In genomic region chr1:74027559-74028091, GRCm38 (mm10) we compare ENCODE assay signal across 8 mouse cellular contexts.
DNase-seq lines count a peak whose midpoint lies in the region; ATAC-seq and TF ChIP-seq lines count a peak whose summit lies in the region.

No protein-coding gene starts in this region.

- 33% methylated on average over 11 of the region's 11 CpGs for WGBS in hindbrain, postnatal 0 days
- 46% methylated on average over 11 of the region's 11 CpGs for WGBS in liver, embryonic 12.5 days (ENCODE audit: insufficient replicate concordance)

- H3K36me3 ChIP-seq in hindbrain, postnatal 0 days (ENCODE audit: insufficient read depth, low read length) = no peaks in the 10 kb centered on the region
- H3K36me3 ChIP-seq in liver, embryonic 12.5 days = no peaks in the 10 kb centered on the region

- DNase-seq in adrenal gland, adult (ENCODE audit: inconsistent age in 2 of 2, low spot score in 1 of 2) = peak; percentile 91 to 96
- DNase-seq in adrenal gland, postnatal 4 days (ENCODE audit: low spot score in 2 of 2) = no peak
- peak; percentile 85 for DNase-seq in adrenal gland, postnatal 10 days
- peak; percentile 69 for DNase-seq in gastrocnemius, postnatal 10 days
- peak; percentile 54 for DNase-seq in hindbrain, postnatal 0 days (ENCODE audit: low spot score)
- DNase-seq in skeletal muscle tissue, adult 2 months (ENCODE audit: low read depth, low spot score) = peak; percentile 77
- no peak for DNase-seq in spleen, adult 18-20 months

- H3K27ac ChIP-seq in hindbrain, postnatal 0 days = peak overlapping the region; percentile 65
- peak overlapping the region; percentile 2; the same call in 1 of the 2 replicates for H3K27ac ChIP-seq in liver, embryonic 12.5 days

- TF ChIP-seq CTCF in hindbrain, postnatal 0 days (IDR thresholded peaks at IDR 0.05; ENCODE audit: low read depth) = no peak

- no peaks in the 10 kb centered on the region for H3K9me3 ChIP-seq in hindbrain, postnatal 0 days (ENCODE audit: low read length)
- H3K9me3 ChIP-seq in liver, embryonic 12.5 days (replicated peaks) = no peaks in the 10 kb centered on the region

- peaks cover 20% of the 10 kb centered on the region for H3K4me1 ChIP-seq in hindbrain, postnatal 0 days (ENCODE audit: insufficient read depth, low read length)
- H3K4me1 ChIP-seq in liver, embryonic 12.5 days = peaks cover 64% of the 10 kb centered on the region

- no peak overlapping the region for H3K4me2 ChIP-seq in hindbrain, postnatal 0 days (ENCODE audit: low read depth, low read length)
- no peak overlapping the region for H3K4me2 ChIP-seq in liver, embryonic 12.5 days

- no peaks in the 10 kb centered on the region for H3K27me3 ChIP-seq in hindbrain, postnatal 0 days (ENCODE audit: insufficient read depth, low read length)
- peaks cover 5% of the 10 kb centered on the region; the same call in 1 of the 2 replicates for H3K27me3 ChIP-seq in liver, embryonic 12.5 days (replicated peaks)

- H3K9ac ChIP-seq in hindbrain, postnatal 0 days (replicated peaks; ENCODE audit: low read length) = no peak overlapping the region
- H3K9ac ChIP-seq in liver, embryonic 12.5 days = no peak overlapping the region

- no peak overlapping the region for H3K4me3 ChIP-seq in hindbrain, postnatal 0 days (ENCODE audit: low read length)
- H3K4me3 ChIP-seq in liver, embryonic 12.5 days = no peak overlapping the region

- peak; percentile 44 for ATAC-seq in hindbrain, postnatal 0 days
- ATAC-seq in liver, embryonic 12.5 days = no peak

Comparison
In these comparisons a context has a peak if more than half of its experiments do, and no peak if none do; other contexts are left out.
1. DNase-seq: peak in adrenal gland, adult (2 of 2), adrenal gland, postnatal 10 days (single experiment), gastrocnemius, postnatal 10 days (single experiment), hindbrain, postnatal 0 days (single experiment) and skeletal muscle tissue, adult 2 months (single experiment); none in adrenal gland, postnatal 4 days (0 of 2) and spleen, adult 18-20 months (0 of 2).